9 mouse cellular contexts compared by ENCODE assay signal in genomic region chr7:79508280-79509234, GRCm38 (mm10). TPM values are rescaled to one million over a fixed set of nuclear protein-coding genes. Genes with fewer than 3 reads are reported as not detected.
DNase-seq lines count a peak whose midpoint lies in the region; ATAC-seq and TF ChIP-seq lines count a peak whose summit lies in the region.
"Had no signal": no experiment of that assay in that cellular context is flagged by ENCODE, and none has a peak within 500 bp of the region (broad histone marks: within the 10 kb centered on the region; RNA-seq: fewer than 3 reads in every experiment).

No protein-coding gene starts in this region.

- no peak for DNase-seq in kidney, postnatal 14 days
- peak; percentile 87 for DNase-seq in brain, embryonic 14.5 days (ENCODE audit: low read depth)
- DNase-seq in forebrain, embryonic 10.5 days (ENCODE audit: extremely low spot score, low spot score): peak; percentile 43
- no peak for DNase-seq in limb, embryonic 14.5 days (ENCODE audit: low spot score)
- DNase-seq in ovary, postnatal 10 days (ENCODE audit: low spot score): no peak
- DNase-seq in ovary, postnatal 36 days (ENCODE audit: low spot score): no peak
- no peak for DNase-seq in layer of hippocampus, adult 18-20 months (ENCODE audit: low spot score in 2 of 2)

- H3K27ac ChIP-seq in kidney, embryonic 14.5 days (ENCODE audit: low read depth, low read length): no peak overlapping the region
- H3K27ac ChIP-seq in forebrain, embryonic 10.5 days: peak overlapping the region; percentile 98
- no peak overlapping the region for H3K27ac ChIP-seq in limb, embryonic 14.5 days (replicated peaks; ENCODE audit: low read depth, low read length)

- no peak for ATAC-seq in kidney, embryonic 14.5 days (ENCODE audit: low FRiP score, low TSS enrichment)
- ATAC-seq in limb, embryonic 14.5 days (ENCODE audit: low FRiP score, low read depth): no peak

- TF ChIP-seq CTCF in brain, embryonic 14.5 days (IDR thresholded peaks at IDR 0.05; ENCODE audit: borderline replicate concordance, extremely low read depth, insufficient read depth, insufficient read length): no peak

- no peak overlapping the region for H3K9ac ChIP-seq in kidney, embryonic 14.5 days (ENCODE audit: low read depth, low read length)
- no peak overlapping the region for H3K9ac ChIP-seq in limb, embryonic 14.5 days (ENCODE audit: low read depth, low read length, severe bottlenecking)

- WGBS in kidney, embryonic 14.5 days: 1% methylated on average over 76 of the region's 79 CpGs
- WGBS in forebrain, embryonic 10.5 days: under 1% methylated on average over 79 of the region's 79 CpGs
- WGBS in limb, embryonic 14.5 days: 2% methylated on average over 74 of the region's 79 CpGs

- peak overlapping the region; percentile 21; the same call in 1 of the 2 replicates for H3K4me2 ChIP-seq in kidney, embryonic 14.5 days (replicated peaks; ENCODE audit: low read depth, low read length)
- peak overlapping the region; percentile 45 for H3K4me2 ChIP-seq in limb, embryonic 14.5 days (replicated peaks; ENCODE audit: low read depth, low read length, severe bottlenecking)

- no peaks in the 10 kb centered on the region for H3K36me3 ChIP-seq in kidney, embryonic 14.5 days (ENCODE audit: control insufficient read depth, insufficient read depth, low read length)
- H3K36me3 ChIP-seq in forebrain, embryonic 10.5 days (replicated peaks): peaks cover 83% of the 10 kb centered on the region
- no peaks in the 10 kb centered on the region for H3K36me3 ChIP-seq in limb, embryonic 14.5 days (ENCODE audit: control insufficient read depth, insufficient read depth, low read length)
- H3K36me3 ChIP-seq: G1E had no signal

- peaks cover 99% of the 10 kb centered on the region for H3K27me3 ChIP-seq in kidney, embryonic 14.5 days (ENCODE audit: control insufficient read depth, insufficient read depth, low read length)
- H3K27me3 ChIP-seq in forebrain, embryonic 10.5 days (ENCODE audit: poor library complexity, severe bottlenecking): peaks cover 100% of the 10 kb centered on the region
- peaks cover 100% of the 10 kb centered on the region for H3K27me3 ChIP-seq in limb, embryonic 14.5 days (ENCODE audit: control insufficient read depth, insufficient read depth, low read length)

- TF ChIP-seq POLR2A in brain, embryonic 14.5 days (IDR thresholded peaks at IDR 0.05; ENCODE audit: borderline replicate concordance, extremely low read depth, insufficient read depth, insufficient read length, poor library complexity, severe bottlenecking): no peak
- no peak for TF ChIP-seq POLR2A in limb, embryonic 14.5 days (IDR thresholded peaks at IDR 0.05; ENCODE audit: borderline replicate concordance, extremely low read depth, insufficient read depth, insufficient read length)

- no peaks in the 10 kb centered on the region for H3K9me3 ChIP-seq in kidney, embryonic 14.5 days (ENCODE audit: control insufficient read depth, low read length)
- no peaks in the 10 kb centered on the region for H3K9me3 ChIP-seq in forebrain, embryonic 10.5 days
- no peaks in the 10 kb centered on the region for H3K9me3 ChIP-seq in limb, embryonic 14.5 days (ENCODE audit: control insufficient read depth, low read length)
- H3K9me3 ChIP-seq: G1E had no signal

- H3K4me3 ChIP-seq in kidney, embryonic 14.5 days (ENCODE audit: low read length): peak overlapping the region; percentile 19
- H3K4me3 ChIP-seq in forebrain, embryonic 10.5 days: peak overlapping the region; percentile 86
- H3K4me3 ChIP-seq in limb, embryonic 14.5 days (replicated peaks; ENCODE audit: low read length): peak overlapping the region; percentile 28

- 0 out of 2 replicates have a peak, but pooled peaks cover 4% of the 10 kb centered on the region for H3K4me1 ChIP-seq in kidney, embryonic 14.5 days (ENCODE audit: control insufficient read depth, insufficient read depth, low read length)
- H3K4me1 ChIP-seq in forebrain, embryonic 10.5 days: peaks cover 95% of the 10 kb centered on the region
- H3K4me1 ChIP-seq in limb, embryonic 14.5 days (ENCODE audit: control insufficient read depth, insufficient read depth, low read length): 0 out of 2 replicates have a peak, but pooled peaks cover 6% of the 10 kb centered on the region

RNA-seq across cellular contexts. Expression of gene Polg, which starts 42.4 kb away (rescaled TPM):
- polyA plus RNA-seq in kidney, embryonic 14.5 days (2014; fragmentation: Nextera tagmentation; extraction: Ambion mirVana): 21.3 and 35.9 TPM in 2 replicates
- 44.7 and 55.4 TPM in 2 replicates for polyA plus RNA-seq in brain, embryonic 14.5 days (2012; rRNA removed)
- 42.1 and 46.4 TPM in 2 replicates for polyA plus RNA-seq in forebrain, embryonic 10.5 days (2016; fragmentation: Nextera tagmentation; extraction: Ambion mirVana)
- polyA plus RNA-seq in limb, embryonic 14.5 days (2012; rRNA removed): 59.8 and 71.9 TPM in 2 replicates
- polyA plus RNA-seq in limb, embryonic 14.5 days (2014; fragmentation: Nextera tagmentation; extraction: Ambion mirVana): 37.6 and 42.8 TPM in 2 replicates
- 10 to 100 TPM; 81.6 to 81.7 TPM for total RNA-seq in layer of hippocampus, adult 18-20 months (2021)

Comparison
In these comparisons a context has a peak if more than half of its experiments do, and no peak if none do; other contexts are left out.
1. H3K4me3 ChIP-seq: peak in every context shown above with its lines; median percentile 86 in forebrain, embryonic 10.5 days; 28 in limb, embryonic 14.5 days; 19 in kidney, embryonic 14.5 days.
2. DNase-seq: peak in brain, embryonic 14.5 days (single experiment) and forebrain, embryonic 10.5 days (single experiment); none in kidney, postnatal 14 days (single experiment), limb, embryonic 14.5 days (single experiment), ovary, postnatal 10 days (single experiment), ovary, postnatal 36 days (single experiment) and layer of hippocampus, adult 18-20 months (0 of 2).